Mouse (Mus musculus) embryo, embryonic 10.5 days (tissue): ENCODE data around the gene Ube2l3.

ENCODE experiments used
- DNase-seq: peaks from one replicate; pipeline ENCODE4 v3.0.0-alpha.2; 2015; ENCODE audit warnings: low spot score

The Ube2l3 gene

DNA sequence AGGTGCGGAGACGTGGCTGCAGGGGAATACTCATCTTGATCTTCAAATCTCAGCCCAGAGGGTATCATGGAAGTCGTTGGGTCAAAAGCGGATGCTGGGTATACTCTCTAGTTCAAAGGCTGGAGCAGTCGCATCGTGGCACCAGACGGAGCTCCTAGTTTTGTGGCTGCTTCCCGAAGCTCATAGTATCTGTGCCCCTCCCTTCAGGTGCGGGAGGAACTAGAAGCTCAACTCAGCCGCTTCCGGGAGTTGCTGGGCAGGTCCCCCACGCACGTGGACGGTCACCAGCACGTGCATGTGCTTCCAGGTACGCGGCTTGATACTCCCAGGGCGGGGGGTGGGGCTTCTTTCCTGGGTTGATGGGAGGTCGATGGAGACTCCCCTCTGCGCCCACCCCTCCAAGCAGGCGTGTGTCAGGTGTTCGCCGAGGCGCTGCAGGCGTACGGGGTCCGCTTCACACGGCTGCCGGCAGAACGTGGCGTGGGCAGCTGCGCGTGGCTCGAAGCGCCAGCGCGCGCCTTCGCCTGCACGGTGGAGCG, 55.0 kb downstream of the Ube2l3 start:
- DNase-seq = peak; percentile 33

GRCm38 (mm10) chr16:17146772-17147235, 55.6 kb downstream of the Ube2l3 start, which contains the start of gene Ccdc116:
Gene Ccdc116, minus strand, starts transcription at chr16:17147229.
- DNase-seq = peak; percentile 94

DNA sequence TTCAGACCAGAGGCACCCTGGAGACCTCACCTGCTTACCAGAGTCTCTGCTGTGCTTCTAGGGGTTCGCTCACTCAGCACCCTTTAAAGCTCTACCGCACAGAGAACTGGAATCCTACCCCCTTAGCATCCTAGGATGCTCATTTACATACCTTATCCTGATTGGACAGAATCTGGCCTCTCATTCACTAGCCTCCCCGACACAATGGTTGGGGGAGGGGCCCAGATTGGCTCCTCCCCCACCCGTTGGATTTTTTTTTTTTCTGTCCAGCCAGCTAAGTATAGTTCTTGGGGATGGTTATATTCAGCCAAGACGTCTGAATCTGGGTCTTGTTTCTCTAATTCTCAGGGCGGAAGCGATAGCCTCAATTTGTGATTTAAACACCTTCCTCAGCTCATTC, 58.1 kb downstream of the Ube2l3 start, which contains the start of gene Ydjc:
Gene Ydjc (plus strand): TSS at position 283 of the 400 bp plus-strand sequence.
- peak; percentile 70 for DNase-seq

DNA sequence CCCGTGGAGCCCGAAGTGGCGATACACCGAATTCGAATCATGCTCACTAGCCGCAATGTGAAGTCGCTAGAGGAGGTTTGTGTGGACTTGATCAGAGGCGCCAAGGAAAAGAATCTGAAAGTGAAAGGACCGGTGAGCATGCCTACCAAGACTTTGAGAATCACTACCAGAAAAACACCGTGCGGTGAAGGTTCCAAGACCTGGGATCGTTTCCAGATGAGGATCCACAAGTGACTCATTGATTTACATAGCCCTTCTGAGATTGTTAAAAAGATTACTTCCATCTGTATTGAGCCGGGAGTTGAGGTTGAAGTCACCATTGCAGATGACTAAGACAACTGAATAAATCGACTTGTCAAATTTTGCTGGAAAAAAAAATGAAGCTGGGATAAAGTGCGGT, 65.1 kb downstream of the Ube2l3 start:
- no peak for DNase-seq

GRCm38 (mm10) chr16:17132906-17133200, 69.6 kb downstream of the Ube2l3 start:
- peak; percentile 60 for DNase-seq

- DNase-seq = peak; percentile 99
Observed at GRCm38 (mm10) chr16:17132089-17132905, 70.2 kb downstream of the Ube2l3 start, which contains the start of gene Sdf2l1. Gene Sdf2l1, minus strand, starts transcription at chr16:17132383.

DNA sequence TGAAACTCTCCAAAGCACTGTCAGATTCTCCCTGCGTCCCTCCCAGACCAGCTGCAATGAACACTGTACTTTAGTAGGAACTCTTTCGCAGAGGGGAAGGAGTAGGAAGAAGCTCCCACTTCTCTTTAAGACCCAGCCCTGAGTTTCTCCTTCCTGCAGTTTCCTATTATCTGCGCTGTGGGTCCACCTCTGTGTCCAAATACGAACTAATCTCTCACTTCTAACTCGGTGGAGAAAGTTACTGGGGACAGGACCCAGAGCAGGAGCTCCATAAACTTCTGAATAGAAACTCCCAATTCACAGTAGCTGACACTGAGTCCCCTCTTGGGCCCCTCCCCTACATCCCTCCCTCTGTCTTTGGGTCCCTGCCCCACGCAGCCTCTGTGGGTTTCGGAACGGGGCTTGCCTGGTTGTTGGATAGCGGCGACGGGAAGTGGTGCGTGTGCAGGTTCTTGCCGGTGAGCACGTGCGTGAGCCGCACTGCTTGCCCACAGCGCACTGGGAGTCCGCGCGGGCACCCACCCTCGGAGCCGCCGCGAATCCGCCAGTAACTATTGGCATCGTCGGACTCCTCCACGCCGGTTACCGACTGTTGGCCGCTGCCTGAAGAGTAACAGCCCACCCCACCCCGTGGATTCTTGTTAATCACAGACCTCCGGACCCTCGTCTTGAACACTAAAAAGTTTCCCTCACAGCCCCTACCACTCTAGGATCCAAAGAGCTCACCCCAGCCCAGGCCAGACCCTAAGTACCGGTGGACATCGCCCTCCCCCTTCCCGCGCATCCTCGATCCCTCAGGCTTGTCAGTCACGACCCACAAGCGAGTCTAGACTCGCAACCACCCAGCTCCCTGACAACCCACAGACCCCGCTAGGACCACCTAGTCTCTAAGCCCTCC, 71.0 kb downstream of the Ube2l3 start:
- no peak for DNase-seq

DNA sequence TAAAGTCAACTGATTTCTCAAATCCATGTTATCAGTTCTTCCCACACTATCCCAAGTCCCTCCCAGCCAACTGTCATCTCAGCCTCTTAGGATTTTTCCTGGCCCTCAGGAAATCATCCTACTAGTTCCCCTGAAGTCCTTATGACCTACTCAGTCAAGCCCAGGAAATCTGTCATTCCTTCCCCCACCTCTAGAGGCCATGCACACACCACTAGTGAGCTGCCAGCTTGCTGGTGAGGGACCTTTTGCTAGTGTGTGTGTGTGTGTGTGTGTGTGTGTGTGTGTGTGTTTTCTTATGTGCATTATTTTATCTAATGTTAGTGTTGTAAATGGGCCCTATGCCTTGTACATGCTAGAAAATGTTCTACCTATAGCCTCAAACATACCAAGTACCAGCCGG, 75.2 kb downstream of the Ube2l3 start:
- peak; percentile 65 for DNase-seq

DNA sequence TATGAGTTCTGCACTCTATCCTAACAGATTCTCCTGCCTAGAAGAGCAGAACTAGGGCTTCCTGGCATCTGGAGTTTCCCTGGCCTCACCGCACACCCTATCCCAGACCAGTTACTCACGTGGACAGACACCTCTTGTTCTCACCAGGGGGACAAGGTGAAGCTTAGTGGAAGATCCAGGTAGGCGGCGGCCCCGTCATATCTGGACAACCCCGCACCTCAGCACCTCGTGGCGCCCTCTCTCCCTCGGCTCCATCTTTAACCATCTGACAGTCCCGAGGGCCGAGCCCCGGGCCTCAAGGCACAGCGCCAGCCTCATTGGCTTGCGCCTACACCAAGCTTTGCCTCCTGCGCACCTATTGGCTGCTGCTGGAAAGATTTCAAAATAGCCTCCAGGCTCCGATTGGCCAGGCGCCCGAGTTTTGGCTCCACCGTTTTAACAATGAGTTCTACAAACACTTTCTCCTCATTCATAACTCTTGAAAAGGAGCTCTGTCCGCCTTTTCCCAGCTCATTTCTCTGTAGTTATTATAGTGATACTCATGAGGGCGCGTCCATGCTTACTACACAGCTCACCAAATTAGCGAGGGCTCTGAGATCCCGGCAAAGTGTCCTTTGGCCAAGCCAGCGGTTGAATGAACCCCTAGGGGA, 77.5 kb downstream of the Ube2l3 start, which contains the start of gene 2610318N02Rik:
Gene 2610318N02Rik (minus strand): TSS at position 297 of the 650 bp plus-strand sequence.
- DNase-seq = peak; percentile 97

GRCm38 (mm10) chr16:17124119-17124870, 78.2 kb downstream of the Ube2l3 start:
- peak; percentile 95 for DNase-seq

DNA sequence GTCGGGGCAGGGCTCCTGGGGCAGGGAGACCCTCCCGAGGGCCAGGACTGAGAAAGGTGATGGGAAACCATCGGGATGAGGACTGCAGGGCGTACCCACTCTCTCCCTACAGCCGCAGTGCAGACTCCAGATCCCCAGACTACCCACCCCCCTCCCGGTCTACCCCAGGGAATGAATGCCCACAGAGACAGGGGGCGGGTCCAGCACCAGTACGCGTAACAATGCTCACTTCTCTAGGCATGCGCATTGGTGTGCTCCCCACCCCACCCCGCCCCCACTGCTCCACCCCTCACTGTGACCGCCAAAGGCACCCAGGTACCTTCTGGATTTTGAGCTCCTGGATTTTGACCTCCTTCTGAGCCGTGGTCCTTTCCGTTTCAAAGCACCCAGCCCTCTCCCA, 80.9 kb downstream of the Ube2l3 start:
- DNase-seq = no peak

DNA sequence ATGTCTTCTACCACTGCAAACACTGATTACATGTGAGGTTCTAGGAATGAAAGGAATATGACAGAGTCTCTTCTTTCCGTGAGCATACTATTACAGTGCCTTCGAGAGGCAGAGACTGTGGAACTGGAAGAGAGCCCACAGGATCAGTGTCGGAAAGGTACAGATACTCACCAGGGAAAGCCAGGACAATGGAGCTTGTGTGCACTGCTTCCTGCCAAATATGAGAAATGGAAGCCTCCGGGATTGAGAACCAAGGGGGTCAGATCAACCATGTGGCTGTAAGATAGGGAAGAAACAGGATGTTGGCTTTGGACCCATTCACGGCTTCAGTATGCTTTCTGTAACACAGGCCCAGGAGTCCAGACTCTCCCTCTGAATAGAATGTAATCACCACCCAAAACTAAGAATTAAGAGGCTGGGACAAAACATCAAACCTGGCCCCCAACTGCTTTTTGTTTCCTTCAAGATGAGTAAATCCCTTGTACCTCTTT, 85.1 kb downstream of the Ube2l3 start:
- no peak for DNase-seq

GRCm38 (mm10) chr16:17110771-17111743, 91.4 kb downstream of the Ube2l3 start, which contains the start of gene Ppil2:
Gene Ppil2, minus strand, starts transcription at chr16:17111257.
- peak; percentile 93 for DNase-seq

- no peak for DNase-seq
Observed at GRCm38 (mm10) chr16:17104600-17104999, 97.8 kb downstream of the Ube2l3 start.

DNA sequence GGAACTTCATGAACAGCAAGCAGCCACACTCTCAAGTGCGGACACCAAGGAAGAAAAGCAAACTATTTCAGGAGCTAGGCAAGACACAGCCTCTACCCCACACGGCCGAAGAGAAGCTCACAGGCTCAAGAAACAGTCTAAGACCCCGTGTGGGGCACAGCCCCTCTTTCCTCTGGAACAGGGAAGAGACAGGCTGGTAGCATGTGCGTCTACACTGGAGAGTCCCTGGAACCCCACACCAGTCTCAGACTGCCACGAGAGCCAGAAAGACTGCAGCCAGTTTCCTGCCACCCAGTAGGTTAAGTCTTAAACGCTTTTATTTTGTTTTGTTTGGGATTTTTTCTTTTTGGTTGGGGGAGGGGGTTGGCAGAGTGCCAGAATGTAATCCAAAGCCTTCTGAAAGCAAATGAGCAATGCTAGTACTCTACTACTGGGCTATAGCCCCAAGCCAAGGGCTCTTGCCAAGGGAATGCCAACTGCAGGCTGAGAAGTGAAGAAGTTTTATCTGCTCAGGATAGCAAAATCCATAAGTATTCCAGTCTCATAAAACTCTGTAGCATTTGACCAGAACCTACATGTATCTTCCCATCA, 99.7 kb downstream of the Ube2l3 start:
- DNase-seq = no peak
